Mouse (Mus musculus): ENCODE measurements around the gene Etv6.

Etv6 gene

DNA sequence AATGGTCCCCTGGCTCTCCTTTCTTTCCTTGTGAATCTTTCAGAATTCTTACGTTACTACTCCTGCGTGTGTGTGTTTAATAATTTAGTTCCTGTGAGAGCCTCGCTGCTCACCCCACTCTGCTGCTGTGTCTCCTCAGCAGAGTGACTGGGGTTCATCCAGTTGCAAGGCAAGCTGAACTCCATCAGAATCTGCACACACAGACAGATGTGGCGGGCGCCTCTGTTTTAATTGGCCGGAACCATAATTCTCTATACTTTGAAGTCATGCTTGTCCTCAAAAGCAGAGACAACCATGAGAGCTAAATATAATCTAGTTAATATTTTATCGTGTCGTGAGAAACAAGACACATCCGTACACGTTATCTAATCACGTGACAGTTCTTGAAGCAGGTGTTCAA lies 107.2 kb downstream of the Etv6 start:
- in situ Hi-C loops (cut with MboI): no loop called here

DNA sequence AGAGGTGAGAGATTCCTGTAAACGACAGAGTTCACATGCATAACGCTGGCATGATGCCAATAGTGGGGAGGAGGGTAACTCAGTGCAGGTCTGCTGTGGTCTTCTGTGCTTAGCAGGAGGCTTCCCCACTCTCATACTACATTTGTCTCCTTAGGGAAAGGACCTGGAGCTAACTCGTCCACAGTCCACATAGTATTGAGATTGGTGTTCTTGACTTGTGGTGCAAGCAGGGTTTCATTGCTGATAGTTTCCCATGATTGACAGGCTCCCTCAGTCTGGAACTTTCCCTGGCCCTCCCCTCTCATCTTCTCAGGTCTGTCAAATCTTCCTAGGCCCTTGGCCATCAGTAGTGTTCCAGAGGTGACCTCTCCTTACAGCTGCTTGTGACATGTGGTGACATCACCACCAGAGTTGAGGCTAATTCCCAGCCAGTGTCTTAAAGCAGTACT lies 108.2 kb downstream of the Etv6 start:
- in situ Hi-C loops (cut with MboI): no loop called here

DNA sequence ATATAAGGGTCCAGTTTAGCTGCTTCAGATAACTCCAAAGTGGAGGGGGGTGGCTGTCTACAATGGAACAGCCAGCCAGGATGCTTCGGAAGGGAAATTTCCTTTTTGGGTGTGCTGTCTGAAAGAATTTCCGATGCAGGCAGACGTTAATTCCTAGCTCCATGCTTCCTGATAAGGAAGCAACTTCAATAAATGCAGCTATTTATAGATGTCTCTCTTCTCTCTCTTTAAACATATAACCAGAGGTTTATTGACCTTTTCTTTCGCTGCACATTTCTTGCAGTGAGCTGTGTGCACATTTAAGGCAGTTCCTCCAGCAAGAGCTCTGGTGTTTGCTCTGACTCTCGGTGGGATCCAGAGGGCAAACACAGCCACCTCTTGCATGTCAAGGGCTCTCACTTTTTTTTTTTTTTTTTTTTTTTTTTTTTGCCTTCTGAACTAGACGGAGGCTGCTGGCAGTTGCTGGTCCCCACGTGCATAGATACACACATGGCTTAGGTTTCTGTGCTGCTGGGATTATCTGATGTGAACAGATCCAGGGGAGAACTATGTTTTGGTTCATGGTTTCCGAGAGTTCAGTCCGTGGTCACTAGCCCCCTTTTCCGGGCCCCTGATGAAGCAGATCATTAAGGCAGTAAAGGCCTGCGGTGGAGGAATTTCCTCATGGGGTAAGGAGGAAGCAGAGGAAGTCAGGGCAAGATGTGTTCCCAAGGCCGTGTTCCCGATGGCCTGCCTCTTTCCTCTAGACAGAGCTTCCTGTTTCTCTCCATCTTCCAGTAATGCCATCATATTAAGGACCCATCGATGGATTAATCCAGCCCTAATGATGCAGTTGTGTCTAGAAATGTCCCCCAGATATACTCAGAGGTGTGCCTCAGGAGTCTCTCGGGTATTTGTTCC lies 109.0 kb downstream of the Etv6 start:
- in situ Hi-C loops (cut with MboI): no loop called here

DNA sequence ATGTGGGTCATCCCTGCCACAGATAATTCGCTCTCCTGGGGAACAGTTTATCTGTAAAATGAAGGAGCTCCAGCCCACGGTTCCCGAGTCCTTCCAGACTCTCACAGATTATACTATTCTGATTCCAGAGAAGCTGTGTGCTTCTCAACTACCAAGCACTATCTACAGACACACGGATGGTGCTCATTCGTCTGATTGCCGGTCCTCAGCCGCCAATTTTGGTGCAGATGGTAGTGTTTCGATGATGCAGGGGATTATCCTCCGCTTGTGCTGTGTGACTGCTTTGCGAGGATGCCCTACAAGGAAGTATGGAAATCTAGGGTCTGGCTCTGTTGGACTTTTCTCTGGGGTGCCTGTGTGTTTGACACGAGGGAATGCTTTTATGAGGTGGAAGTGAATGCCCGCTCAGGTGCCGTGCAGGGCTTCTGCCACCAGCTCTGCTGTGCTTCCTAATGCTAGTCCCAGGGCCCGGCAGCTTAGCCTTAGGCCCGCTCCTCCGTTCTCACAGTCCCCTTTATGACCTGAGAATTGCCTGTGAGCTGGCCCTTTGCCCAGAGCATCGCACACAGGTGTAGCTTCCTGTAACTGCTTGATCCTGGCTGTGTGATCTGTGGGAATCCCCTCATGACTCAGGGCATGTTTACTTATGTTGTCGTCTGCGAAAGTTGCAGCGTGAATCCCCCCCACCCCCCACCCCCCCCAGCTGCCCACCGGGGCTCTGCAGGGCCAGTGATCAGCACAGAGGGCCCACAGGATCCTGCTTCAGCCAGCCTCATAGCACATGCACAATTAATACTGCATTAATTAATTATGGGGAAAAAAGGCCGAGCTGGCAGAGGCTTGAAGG lies 112.3 kb downstream of the Etv6 start:
- in situ Hi-C loops (cut with MboI): no loop called here

DNA sequence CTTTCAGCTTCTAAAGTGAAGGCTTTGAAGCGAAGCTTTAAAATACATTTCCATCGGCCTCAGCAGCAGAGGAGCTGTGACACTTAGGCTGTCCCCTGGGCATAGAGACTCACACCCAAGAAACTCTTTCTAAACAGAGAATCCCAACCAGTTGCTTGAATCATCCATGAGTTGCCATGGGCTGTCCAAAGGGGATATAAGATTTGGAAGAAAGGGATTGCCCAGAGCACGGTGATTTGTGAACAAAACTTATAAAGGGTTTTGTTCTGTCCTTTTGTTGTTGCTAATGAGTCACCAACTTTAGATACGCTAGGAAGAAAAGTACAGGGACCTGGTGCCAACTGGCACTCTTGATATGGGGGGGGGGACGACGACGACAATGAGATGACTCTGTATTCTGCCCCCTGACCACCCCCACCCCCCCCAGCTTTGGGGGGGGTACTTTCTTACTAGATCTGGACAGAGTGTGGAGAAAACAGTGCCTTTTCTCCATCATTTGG lies 113.0 kb downstream of the Etv6 start:
- in situ Hi-C loops (cut with MboI): no loop called here

DNA sequence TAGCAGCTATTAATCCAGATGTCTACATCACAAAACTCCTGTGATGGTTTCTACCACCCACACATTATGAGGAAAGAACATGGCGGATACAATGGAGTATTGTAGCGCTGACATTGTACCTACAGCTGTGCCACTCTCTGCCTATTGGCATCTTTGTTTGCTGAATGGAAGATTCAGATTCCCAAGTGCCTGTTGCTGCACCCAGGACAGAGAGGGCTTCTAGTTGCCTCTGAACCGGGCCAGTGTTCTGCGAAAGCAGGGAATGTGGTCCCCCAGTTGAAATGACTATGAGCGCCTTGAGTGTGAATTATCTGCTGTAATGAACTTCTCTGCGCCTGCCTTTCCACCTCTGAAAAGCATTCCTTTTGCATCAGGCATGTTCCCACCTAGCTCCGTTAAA lies 114.1 kb downstream of the Etv6 start:
- in situ Hi-C loops (cut with MboI): no loop called here

DNA sequence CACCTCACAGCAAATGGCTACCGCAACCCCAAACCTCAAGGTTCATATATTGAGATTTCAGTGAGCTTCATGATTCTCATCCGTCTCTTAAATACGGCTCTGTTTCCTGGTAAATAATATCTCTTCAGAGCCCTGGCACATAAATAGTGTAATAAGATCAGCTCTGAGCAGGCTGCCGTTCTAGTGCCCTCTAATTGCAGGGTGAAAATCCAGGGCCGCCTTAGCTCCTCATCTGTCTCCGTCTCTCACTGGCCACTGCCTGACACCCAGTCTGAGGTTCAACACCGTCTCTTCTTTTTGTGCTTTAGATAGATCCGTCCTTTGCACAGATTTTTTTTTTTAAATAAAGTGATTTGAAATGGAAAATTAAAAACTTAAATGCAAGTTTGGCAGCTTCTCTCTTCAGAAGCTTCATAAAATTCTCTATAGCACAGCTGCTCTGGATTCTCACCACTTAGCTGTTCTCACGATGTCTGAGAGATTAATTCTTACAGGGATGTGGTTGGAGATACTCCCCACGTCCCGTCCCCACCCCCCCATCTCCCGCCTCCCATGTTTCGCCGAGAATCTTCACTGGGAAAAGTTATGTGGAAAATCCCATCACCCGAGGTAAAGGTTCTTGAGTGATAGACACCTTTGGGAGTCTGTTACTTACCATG lies 115.7 kb downstream of the Etv6 start:
- in situ Hi-C loops (cut with MboI): no loop called here

DNA sequence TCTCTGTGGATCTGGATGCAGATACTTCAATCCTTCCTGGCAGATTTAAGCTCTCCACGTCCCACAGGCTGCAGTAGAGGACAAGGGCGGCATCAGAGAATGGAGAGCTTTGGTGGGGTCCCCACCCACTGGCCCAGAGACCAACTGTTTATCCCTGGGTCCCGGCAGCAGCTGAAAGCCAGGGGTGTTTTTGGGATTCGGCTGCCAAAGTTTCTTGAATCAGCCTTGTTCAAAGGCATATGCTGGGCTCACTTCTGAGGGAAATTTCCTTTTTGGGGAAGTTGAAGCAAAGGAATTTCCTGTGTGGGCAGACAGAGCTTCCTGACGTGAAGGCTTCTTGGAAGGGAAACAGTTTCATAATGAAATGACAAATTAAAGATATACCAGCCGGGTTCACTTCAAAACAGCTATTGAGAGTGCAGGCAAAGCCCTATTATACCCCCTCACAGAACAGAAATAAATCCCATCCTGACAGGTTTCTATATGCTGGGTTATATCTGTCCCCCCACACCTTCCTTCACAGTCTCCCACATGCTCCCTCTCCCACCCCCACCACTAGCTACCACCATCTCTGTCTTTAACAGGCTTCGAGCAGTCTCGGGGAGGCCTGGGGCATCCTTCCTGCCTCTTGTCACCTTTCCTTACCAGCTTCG lies 116.5 kb downstream of the Etv6 start:
- in situ Hi-C loops (cut with MboI): no loop called here

DNA sequence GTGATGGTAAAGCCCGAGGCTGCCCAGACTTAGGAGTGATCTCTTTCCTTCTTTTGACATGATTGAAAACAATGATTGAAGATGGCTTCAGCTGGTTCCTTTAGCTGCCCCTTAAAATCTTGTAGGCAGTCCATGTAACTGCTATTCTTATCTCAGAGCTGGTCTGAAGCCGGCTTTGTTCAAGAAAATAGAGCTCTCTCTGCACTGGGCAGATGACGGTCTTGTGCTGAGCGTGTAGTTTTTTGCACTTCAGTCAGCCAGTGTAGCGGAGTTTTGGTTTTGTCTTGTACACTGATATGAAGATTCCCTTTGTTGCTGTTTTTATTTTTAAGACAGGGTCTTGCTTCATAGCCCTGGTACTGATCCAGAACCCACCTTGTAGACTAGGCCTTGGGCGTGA lies 117.0 kb downstream of the Etv6 start:
- in situ Hi-C loops (cut with MboI): no loop called here

DNA sequence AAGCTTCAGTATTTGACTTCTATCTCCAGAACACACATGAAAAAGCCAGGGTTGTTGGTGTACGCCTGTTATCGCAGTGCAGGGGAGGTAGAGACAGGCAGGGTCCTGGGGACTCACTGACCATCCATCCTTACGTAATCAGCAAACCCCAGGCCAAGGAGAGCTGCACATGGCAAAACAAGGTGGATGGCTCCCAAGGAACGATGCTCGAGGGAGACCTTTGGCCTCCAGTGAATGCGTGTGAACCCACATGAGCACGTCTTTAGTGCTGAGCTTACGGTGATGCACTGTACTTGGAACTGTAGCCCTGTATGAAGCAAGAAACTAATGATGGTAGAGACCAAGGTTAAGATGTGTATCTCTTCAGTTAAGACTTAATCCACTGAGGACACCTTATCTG lies 119.2 kb downstream of the Etv6 start:
- in situ Hi-C loops (cut with MboI): no loop called here

DNA sequence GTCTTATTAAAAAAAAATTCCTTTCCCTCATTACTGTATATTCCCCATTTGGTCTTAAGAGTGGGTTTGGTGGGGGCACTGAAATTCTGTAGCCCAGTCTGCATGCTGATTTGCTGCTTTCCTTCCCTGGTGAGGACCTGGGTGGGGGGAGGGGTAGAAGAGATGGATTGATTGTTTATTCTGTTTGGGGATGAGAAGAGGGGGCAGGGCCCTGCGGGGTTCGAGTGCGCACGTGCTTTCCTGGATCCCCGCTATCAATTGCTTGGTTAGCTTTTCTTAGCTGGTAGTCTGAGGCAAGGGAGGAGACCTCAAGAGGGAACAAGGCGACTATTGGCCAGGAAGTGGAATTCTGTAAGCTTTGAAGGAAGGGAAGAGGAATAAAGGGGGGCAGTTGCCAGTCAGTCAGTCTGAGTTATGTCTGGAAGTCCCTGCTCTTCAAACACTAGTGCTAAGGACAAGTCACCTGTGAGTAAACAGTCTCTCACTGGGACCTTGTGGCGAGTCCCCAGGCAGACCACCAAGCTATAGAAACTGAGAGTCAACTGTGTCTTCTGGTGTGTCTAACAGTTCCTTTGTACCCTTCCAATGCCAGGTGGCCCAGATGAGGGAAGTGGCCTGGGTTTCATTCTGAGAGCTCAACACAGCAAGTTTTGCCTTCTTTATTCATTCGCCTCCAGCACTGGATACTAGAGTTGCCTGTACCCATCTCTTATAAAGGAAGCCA lies 120.6 kb downstream of the Etv6 start:
- in situ Hi-C loops (cut with MboI): no loop called here

DNA sequence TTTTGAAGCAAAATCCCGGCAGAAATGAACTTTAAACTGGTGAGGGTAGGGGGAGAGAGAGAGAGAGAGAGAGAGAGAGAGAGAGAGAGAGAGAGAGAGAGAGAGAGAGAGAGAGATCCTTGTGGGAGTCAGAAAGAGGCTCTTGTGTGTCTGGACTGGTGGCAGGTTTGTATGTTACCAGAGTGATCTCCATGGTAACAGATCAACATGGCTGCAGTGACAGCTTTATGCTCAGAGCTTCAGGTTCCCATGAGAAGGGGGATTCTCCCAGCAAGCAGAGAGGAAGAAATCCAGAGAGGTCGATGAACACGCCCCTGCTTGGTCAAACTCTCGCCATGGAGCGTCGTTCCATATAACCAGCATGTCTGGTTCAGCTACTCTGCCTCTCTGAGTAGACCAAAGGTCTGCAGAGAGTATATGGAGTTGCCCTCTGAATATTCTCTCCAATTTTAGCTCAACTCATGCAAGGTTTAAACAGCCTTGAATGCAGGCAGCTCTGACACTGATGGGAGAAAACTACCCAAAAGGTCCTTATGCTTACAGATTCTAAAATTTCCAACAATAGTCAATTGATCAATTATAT lies 122.1 kb downstream of the Etv6 start:
- in situ Hi-C loops (cut with MboI): no loop called here

DNA sequence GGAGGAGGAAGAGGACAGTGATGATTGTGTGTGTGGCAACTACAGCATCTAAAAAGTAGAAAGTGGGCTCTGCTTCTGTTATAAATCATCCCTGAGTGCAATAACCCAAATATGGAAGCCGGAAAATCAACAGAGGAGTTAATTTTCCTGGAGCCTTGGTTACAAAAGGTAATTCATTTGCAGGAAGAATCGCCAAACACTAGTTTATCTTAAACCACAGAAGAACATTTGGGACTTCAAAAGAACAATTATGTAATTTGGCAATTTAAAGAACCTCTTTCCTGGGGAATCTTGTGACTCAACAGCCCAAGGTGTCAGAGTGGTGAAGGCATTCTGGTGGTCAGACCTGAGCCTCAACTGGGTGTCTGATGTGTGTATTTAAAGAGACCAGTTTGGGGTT lies 122.7 kb downstream of the Etv6 start:
- in situ Hi-C loops (cut with MboI): no loop called here

DNA sequence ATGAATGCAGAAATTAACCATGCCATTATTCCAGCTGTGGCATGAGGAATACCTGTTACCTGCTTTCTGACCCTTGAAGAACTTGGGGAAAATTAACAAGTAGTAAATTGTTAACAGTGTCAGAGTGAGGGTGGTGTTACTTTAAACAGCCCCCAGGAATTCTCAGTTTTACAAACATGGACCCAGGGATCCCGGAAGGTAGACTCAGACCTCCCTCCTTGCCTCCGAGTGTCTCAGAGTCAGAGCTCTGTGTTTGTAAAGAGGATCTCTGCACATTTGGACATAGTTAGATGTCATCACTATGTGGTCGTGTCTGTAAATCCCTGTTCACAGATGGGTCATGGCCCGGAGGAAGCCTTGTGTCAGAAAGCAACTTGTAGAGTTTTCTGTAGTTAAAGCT lies 124.2 kb downstream of the Etv6 start:
- in situ Hi-C loops (cut with MboI): no loop called here

DNA sequence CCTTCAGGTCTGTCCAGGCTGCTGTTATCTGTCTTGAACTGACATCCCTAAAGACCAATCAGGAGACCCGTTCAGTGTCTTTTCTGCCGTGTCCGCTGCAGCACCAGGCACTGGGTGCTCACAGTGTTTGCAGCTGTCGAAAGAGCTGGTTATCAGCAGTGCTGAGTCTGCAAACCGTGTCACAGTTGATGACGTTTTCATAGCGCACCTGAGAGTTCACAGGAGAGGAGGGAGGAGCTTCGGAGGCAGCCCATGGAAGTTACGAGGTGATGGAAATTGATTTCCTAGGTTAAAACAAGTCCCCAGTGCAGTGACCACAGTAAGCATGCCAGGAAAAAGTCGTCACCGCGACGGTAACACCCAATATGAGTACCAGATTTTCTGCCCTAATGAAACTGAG lies 125.5 kb downstream of the Etv6 start:
- in situ Hi-C loops (cut with MboI): no loop called here

DNA sequence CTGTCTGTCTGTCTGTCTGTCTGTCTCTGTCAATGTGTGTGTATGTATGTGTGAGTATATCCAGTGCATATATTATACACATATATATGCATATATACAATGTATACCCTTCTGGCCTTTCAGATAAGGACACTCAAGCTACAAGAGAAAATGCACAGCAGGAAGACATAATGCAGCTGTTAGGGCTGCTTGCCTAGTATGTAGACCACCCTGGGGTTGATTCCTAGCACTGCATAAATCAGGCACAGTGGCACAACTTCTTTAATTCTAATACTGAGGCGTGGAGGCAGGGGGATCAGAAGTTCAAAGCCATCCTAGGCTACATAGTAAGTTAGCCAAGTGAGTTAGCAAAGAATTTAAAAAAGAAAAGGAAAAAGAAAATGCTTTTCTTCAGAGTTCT lies 127.8 kb downstream of the Etv6 start:
- in situ Hi-C loops (cut with MboI): no loop called here

DNA sequence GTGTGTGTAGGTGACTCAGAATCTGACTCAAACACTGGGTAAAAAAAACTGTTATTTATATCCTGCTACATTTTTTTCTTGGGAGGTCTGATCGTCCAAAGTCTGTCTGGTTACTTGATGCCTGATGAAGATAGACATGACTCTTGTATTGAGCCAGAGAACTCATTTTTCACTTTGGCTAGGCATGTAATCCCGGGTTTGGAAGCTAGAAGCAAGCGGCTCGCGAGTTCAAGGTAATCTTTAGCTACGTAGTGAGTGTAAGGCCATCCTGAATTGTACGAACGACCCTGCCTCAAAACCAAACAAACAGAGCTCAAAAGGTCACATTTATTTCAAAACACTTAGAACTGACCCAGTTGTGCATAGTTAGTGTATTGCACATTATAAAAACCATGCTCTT lies 128.9 kb downstream of the Etv6 start:
- in situ Hi-C loops (cut with MboI): no loop called here

DNA sequence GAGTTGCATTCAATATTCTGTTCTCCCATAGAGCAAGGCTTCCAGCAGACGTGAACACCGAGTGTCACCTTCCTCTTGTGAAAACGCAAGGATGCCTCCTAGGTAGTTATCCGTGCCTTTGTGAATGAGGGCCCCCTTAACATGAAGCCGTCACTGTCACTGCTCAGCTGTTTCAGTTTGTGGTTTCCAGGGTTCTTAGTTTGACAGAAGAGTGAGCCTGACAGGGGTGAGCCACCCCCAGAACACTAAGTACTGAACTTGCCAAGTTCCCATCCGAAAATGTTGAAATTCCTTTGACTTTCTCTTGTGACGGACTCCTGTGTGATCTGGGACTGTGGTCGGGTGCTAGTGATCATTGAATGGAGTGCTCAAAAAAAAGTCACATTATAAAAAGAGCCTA lies 129.5 kb downstream of the Etv6 start:
- in situ Hi-C loops (cut with MboI): no loop called here

DNA sequence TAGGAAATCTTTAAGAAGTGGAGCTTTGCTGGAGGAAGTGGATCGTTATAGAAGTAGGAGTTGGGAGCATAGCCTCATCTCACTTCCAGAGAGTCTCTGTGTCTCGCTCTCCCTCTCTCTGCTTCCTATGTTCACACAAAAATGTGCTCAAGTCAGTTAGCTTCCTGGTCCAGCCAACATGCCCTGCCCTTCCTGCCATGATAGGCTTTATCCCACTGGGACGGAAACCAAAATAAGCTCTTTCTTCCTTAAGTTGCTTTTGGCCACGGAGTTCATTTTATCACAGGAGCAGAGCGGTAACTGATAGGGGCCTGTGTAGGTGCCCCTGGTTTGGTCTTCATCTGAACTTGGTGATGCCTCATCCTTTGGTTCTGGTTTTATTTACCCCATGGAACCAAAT lies 132.5 kb downstream of the Etv6 start:
- in situ Hi-C loops (cut with MboI): no loop called here

DNA sequence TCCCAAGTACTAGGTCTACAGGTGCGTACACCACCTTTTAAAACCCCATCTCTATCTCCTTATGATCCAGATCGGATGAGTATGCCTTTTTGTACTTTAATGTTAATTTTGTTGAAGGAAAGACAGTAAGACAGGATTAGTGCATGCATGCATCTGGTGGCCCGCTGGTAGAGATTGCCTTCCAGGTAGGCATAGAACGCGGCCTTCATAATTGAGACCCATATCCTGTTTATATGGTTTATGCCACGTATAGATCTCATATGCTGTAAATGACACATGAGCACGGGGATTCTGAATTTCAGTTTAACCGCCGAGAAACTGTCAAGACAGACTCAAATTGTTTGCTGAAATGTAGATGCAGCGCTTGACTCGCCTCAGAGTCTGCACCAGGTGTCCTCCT lies 133.3 kb downstream of the Etv6 start:
- in situ Hi-C loops (cut with MboI): no loop called here

DNA sequence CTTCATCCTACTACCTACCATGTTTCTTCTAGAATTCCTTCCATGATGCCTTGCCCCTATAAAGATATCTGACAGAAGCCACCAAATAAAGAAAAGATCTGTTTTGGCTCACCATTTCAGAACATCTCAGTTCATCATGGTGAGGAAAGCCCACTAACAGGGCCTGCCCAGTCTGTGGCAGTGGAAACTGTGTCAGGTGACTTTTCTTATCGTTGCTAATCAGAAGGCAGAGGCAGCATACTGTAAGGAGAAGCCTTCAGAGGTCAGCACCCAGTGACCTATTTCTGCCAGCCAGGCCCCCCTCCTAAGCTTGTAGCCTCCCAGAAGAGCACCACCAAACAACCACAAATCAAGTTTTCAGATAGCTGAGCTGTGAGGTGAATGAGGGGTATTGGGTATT lies 135.7 kb downstream of the Etv6 start:
- in situ Hi-C loops (cut with MboI): no loop called here
